Mouse (Mus musculus): Measurements from ENCODE around the gene Rps27. TPM values are rescaled to one million over a fixed set of nuclear protein-coding genes. Genes with fewer than 3 reads are reported as not detected.

Gene Rps27
- polyA plus RNA-seq, 1 experiment from 2014 or later = 1,109 TPM

DNA sequence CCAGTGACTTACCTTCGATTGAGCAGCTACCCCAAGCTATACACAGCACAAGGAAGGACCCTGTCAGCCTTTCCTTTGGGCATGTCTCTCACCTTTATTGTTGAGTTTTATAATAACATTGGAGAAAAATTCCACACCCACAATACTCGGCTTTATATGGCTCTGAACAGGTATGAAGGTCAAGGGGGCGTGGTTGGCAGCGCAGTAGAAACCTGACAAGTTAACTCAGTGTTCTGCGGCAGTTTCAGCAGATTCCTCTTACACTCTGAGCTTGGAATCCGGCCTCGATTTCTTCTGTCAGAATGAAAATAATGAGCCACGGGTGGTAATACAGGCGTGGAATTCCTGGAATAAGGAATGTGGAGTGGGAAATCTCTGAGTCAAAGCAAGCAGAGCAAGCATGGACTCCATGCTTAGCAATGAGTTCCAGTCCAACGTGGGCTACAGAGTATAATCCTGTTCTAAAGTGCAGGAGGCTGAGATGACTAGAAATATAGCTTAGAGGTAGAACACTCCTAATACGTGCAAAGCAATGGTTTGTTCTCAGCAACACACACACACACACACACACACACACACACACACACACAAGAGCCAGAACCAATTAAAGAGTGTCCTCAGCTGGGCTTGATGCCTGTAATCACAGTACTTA lies 22.5 kb downstream of the Rps27 start:
- H3K9me3 ChIP-seq (ENCODE audit: control insufficient read depth, low read length) = no peaks in the 10 kb centered on the region
- WGBS = 85% methylated on average over 11 of the region's 11 CpGs

DNA sequence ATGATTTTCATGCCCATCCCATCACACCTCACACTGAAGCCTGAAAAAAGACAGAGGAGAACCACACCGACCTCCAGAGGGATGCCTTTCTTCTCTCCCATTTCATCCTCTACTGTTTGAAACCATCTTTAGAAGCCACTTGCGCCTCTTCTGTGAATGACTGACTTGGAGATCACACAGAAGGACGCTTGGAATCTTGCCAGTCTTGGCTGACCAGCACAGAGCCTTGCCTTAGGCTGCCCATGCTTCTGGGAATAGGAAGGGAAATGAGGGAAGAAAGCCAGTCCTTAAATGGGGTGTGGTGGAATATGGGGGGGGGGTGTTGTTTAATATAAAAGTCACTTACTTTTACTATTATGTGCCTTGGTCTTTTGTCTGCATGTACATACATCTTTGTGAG lies 29.9 kb downstream of the Rps27 start:
- Histone ChIP-seq H3K4me2 (ENCODE audit: low read depth, low read length, severe bottlenecking) (no peak overlapping the region), H3K4me3 (ENCODE audit: low read depth, low read length) (no peak overlapping the region), H3K27me3 (ENCODE audit: control insufficient read depth, insufficient read depth, low read length) (no peaks in the 10 kb centered on the region), H3K9ac (ENCODE audit: low read length) (no peak overlapping the region), H3K9me3 (ENCODE audit: control insufficient read depth, low read length) (no peaks in the 10 kb centered on the region), H3K36me3 (ENCODE audit: control insufficient read depth, insufficient read depth, low read length) (no peaks in the 10 kb centered on the region), H3K27ac (ENCODE audit: low read depth, low read length) (no peak overlapping the region), H3K4me1 (replicated peaks; ENCODE audit: control insufficient read depth, insufficient read depth, low read length) (no peaks in the 10 kb centered on the region)
- DNase-seq (ENCODE audit: low spot score) = no peak
- WGBS = 80% methylated on average over 3 of the region's 3 CpGs
- ATAC-seq (replicated peaks; ENCODE audit: low FRiP score) = no peak

More for the DNA sequence above, 22.5 kb downstream of the Rps27 start:
- Histone ChIP-seq H3K4me2 (ENCODE audit: low read depth, low read length, severe bottlenecking) (no peak overlapping the region), H3K36me3 (ENCODE audit: control insufficient read depth, insufficient read depth, low read length) (no peaks in the 10 kb centered on the region), H3K9ac (ENCODE audit: low read length) (no peak overlapping the region), H3K4me1 (replicated peaks; ENCODE audit: control insufficient read depth, insufficient read depth, low read length) (peaks cover 2% of the 10 kb centered on the region; the same call in 1 of the 2 replicates), H3K4me3 (ENCODE audit: low read depth, low read length) (no peak overlapping the region), H3K27me3 (ENCODE audit: control insufficient read depth, insufficient read depth, low read length) (no peaks in the 10 kb centered on the region), H3K27ac (ENCODE audit: low read depth, low read length) (no peak overlapping the region)
- DNase-seq (ENCODE audit: low spot score) = no peak
- no peak for ATAC-seq (replicated peaks; ENCODE audit: low FRiP score)

DNA sequence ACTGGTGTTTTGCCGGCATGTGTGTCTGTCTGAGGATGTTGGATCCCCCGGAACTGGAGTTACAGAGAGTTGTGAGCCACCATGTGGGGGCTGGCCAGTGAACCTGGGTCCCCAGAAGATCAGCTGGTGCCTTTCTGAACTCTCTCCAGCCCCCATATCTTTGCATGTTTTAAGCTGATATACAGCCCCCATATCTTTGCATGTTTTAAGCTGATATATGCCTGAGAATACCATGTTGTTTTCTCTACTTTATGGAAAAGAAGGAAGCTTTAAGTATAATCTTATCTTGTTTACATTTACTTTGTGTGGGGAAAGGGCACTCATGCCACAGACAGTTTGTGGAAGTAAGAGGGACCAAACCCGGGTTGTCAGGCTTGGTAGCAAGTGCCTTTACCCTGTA lies 33.9 kb downstream of the Rps27 start:
- H3K4me1 ChIP-seq (replicated peaks; ENCODE audit: control insufficient read depth, insufficient read depth, low read length) = no peaks in the 10 kb centered on the region
- H3K36me3 ChIP-seq (ENCODE audit: control insufficient read depth, insufficient read depth, low read length) = no peaks in the 10 kb centered on the region
- H3K9me3 ChIP-seq (ENCODE audit: control insufficient read depth, low read length) = no peaks in the 10 kb centered on the region
- H3K4me2 ChIP-seq (ENCODE audit: low read depth, low read length, severe bottlenecking) = no peak overlapping the region
- no peak overlapping the region for H3K9ac ChIP-seq (ENCODE audit: low read length)
- H3K4me3 ChIP-seq (ENCODE audit: low read depth, low read length) = no peak overlapping the region
- ATAC-seq (replicated peaks; ENCODE audit: low FRiP score) = no peak
- no peaks in the 10 kb centered on the region for H3K27me3 ChIP-seq (ENCODE audit: control insufficient read depth, insufficient read depth, low read length)
- H3K27ac ChIP-seq (ENCODE audit: low read depth, low read length) = no peak overlapping the region
- WGBS = 82% methylated on average over 3 of the region's 3 CpGs
- no peak for DNase-seq (ENCODE audit: low spot score)

Other genes starting within 250 kb of the Rps27 start
- gene Hax1, start 214.9 kb downstream of the Rps27 start, polyA plus RNA-seq (2014; fragmentation: Nextera tagmentation; extraction: Ambion mirVana) = 168 and 174 TPM in 2 replicates
- 183 and 211 TPM in 2 replicates for gene 4933434E20Rik, start 162.0 kb downstream of the Rps27 start, polyA plus RNA-seq (2014; fragmentation: Nextera tagmentation; extraction: Ambion mirVana)
- gene Ubap2l, start 161.0 kb downstream of the Rps27 start, polyA plus RNA-seq (2014; fragmentation: Nextera tagmentation; extraction: Ambion mirVana) = 227 and 253 TPM in 2 replicates
- 523 and 535 TPM in 2 replicates for gene Tpm3, start 141.0 kb downstream of the Rps27 start, polyA plus RNA-seq (2014; fragmentation: Nextera tagmentation; extraction: Ambion mirVana)
- gene Nup210l, start 109.5 kb downstream of the Rps27 start, polyA plus RNA-seq (2014; fragmentation: Nextera tagmentation; extraction: Ambion mirVana) = 0.67 and 0.88 TPM in 2 replicates
- gene Rab13, start within 50 bp of the Rps27 start, polyA plus RNA-seq (2014; fragmentation: Nextera tagmentation; extraction: Ambion mirVana) = 11.4 and 14.7 TPM in 2 replicates
- 103 and 110 TPM in 2 replicates for gene Jtb, start 17.9 kb upstream of the Rps27 start, polyA plus RNA-seq (2014; fragmentation: Nextera tagmentation; extraction: Ambion mirVana)
- gene Creb3l4, start 29.9 kb upstream of the Rps27 start, polyA plus RNA-seq (2014; fragmentation: Nextera tagmentation; extraction: Ambion mirVana) = 6.0 and 6.2 TPM in 2 replicates
- 57.5 and 58.5 TPM in 2 replicates for gene Slc39a1, start 34.5 kb upstream of the Rps27 start, polyA plus RNA-seq (2014; fragmentation: Nextera tagmentation; extraction: Ambion mirVana)
- 13.7 and 14.6 TPM in 2 replicates for gene Crtc2, start 40.5 kb upstream of the Rps27 start, polyA plus RNA-seq (2014; fragmentation: Nextera tagmentation; extraction: Ambion mirVana)
- 6.8 and 7.0 TPM in 2 replicates for gene Dennd4b, start 51.5 kb upstream of the Rps27 start, polyA plus RNA-seq (2014; fragmentation: Nextera tagmentation; extraction: Ambion mirVana)
- 12.9 and 14.3 TPM in 2 replicates for gene Gatad2b, start 79.5 kb upstream of the Rps27 start, polyA plus RNA-seq (2014; fragmentation: Nextera tagmentation; extraction: Ambion mirVana)
- gene Slc27a3, start 176.3 kb upstream of the Rps27 start, polyA plus RNA-seq (2014; fragmentation: Nextera tagmentation; extraction: Ambion mirVana) = 13.6 and 14.2 TPM in 2 replicates
- gene Ints3, start 220.0 kb upstream of the Rps27 start, polyA plus RNA-seq (2014; fragmentation: Nextera tagmentation; extraction: Ambion mirVana) = 50.5 and 55.3 TPM in 2 replicates

Measured in forebrain, embryonic 11.5 days (tissue).